Comparison of ENCODE assay signal across 8 mouse cellular contexts in genomic region chr4:129541868-129542591, GRCm38 (mm10). TPM values are rescaled to one million over a fixed set of nuclear protein-coding genes. Genes with fewer than 3 reads are reported as not detected.
DNase-seq lines count a peak whose midpoint lies in the region; ATAC-seq and TF ChIP-seq lines count a peak whose summit lies in the region.

No protein-coding gene starts in this region.

- TF ChIP-seq POLR2A in liver, adult 2 months (IDR thresholded peaks at IDR 0.05; ENCODE audit: extremely low read depth, insufficient read depth, low read length): no peak

- H3K4me1 ChIP-seq in hindbrain, embryonic 10.5 days (replicated peaks): peaks cover 27% of the 10 kb centered on the region
- H3K4me1 ChIP-seq in liver, adult 2 months (ENCODE audit: control insufficient read depth, insufficient read depth, low read length): peaks cover 7% of the 10 kb centered on the region
- H3K4me1 ChIP-seq in neural tube, embryonic 14.5 days (ENCODE audit: control insufficient read depth, insufficient read depth, low read length): peaks cover 13% of the 10 kb centered on the region

- H3K9me3 ChIP-seq in hindbrain, embryonic 10.5 days: no peaks in the 10 kb centered on the region
- no peaks in the 10 kb centered on the region for H3K9me3 ChIP-seq in neural tube, embryonic 14.5 days (ENCODE audit: control insufficient read depth, low read length)

- H3K27me3 ChIP-seq in hindbrain, embryonic 10.5 days (ENCODE audit: insufficient read depth, poor library complexity, severe bottlenecking): no peaks in the 10 kb centered on the region
- no peaks in the 10 kb centered on the region for H3K27me3 ChIP-seq in liver, adult 2 months (ENCODE audit: control insufficient read depth, insufficient read depth, low read length)
- no peaks in the 10 kb centered on the region for H3K27me3 ChIP-seq in neural tube, embryonic 14.5 days (ENCODE audit: control insufficient read depth, insufficient read depth, low read length)

- under 1% methylated on average over 30 of the region's 30 CpGs for WGBS in hindbrain, embryonic 10.5 days
- WGBS in liver, adult 2 months: under 1% methylated on average over 30 of the region's 30 CpGs
- under 1% methylated on average over 30 of the region's 30 CpGs for WGBS in neural tube, embryonic 14.5 days

- H3K36me3 ChIP-seq in hindbrain, embryonic 10.5 days: peaks cover 41% of the 10 kb centered on the region
- no peaks in the 10 kb centered on the region for H3K36me3 ChIP-seq in liver, adult 2 months (ENCODE audit: control insufficient read depth, insufficient read depth, low read length)
- no peaks in the 10 kb centered on the region for H3K36me3 ChIP-seq in neural tube, embryonic 14.5 days (ENCODE audit: control insufficient read depth, insufficient read depth, low read length)

- intact Hi-C loops in gastrocnemius, postnatal 36 days (cut with DNase I): loop anchor here (5.0 kb wide), 1 partner anchor 60 kb away; the partner anchor contains the start of genes Eif3i and Tmem234

- peak overlapping the region; percentile 98 for H3K27ac ChIP-seq in hindbrain, embryonic 10.5 days
- peak overlapping the region; percentile 33; the same call in 1 of the 2 replicates for H3K27ac ChIP-seq in liver, adult 2 months (replicated peaks; ENCODE audit: insufficient read depth, low read depth, low read length)
- H3K27ac ChIP-seq in neural tube, embryonic 14.5 days (ENCODE audit: low read depth, low read length): peak overlapping the region; percentile 71; the same call in 1 of the 2 replicates

- no peak for TF ChIP-seq CTCF in liver, adult 2 months (IDR thresholded peaks at IDR 0.05; ENCODE audit: low read depth, low read length)

- peak overlapping the region; percentile 90 for H3K4me3 ChIP-seq in hindbrain, embryonic 10.5 days
- H3K4me3 ChIP-seq in liver, adult 2 months (ENCODE audit: insufficient read depth, low read depth, low read length): peak overlapping the region; percentile 78
- peak overlapping the region; percentile 66 for H3K4me3 ChIP-seq in neural tube, embryonic 14.5 days (ENCODE audit: low read depth, low read length)

- ATAC-seq in neural tube, embryonic 14.5 days (ENCODE audit: low read depth): peak; percentile 47; the same call in 1 of the 2 replicates

- peak overlapping the region; percentile 94 for H3K9ac ChIP-seq in liver, adult 2 months (ENCODE audit: low read depth, low read length)
- peak overlapping the region; percentile 63 for H3K9ac ChIP-seq in neural tube, embryonic 14.5 days (replicated peaks; ENCODE audit: low read depth, low read length)

- peak; percentile 7 for DNase-seq in gastrocnemius, adult 18-20 months (ENCODE audit: low spot score)
- DNase-seq in gastrocnemius, postnatal 36 days: no peak
- peak; percentile 65 for DNase-seq in NIH3T3 (ENCODE audit: low read depth)
- DNase-seq in embryo, embryonic 10.5 days (ENCODE audit: low spot score): peak; percentile 59
- peak; percentile 30 for DNase-seq in hindbrain, embryonic 10.5 days (ENCODE audit: low spot score)
- DNase-seq in liver, adult 2 months (ENCODE audit: extremely low read depth, low read depth, low spot score): no peak
- DNase-seq in layer of hippocampus, postnatal 14 days (ENCODE audit: low spot score in 2 of 2): no peak

- peaks cover 17% of the 10 kb centered on the region for H3K79me2 ChIP-seq in liver, adult 2 months (ENCODE audit: control insufficient read depth, insufficient read depth, low read length)

- peak overlapping the region; percentile 76 for H3K4me2 ChIP-seq in neural tube, embryonic 14.5 days (ENCODE audit: low read depth, low read length)

RNA-seq across cellular contexts. Expression of gene Hdac1, which starts 0.5 kb away (rescaled TPM):
- 1 to 10 TPM; 7.7 to 8.2 TPM for total RNA-seq in gastrocnemius, adult 18-20 months (2021)
- 1 to 10 TPM; 9.0 to 9.9 TPM for total RNA-seq in gastrocnemius, postnatal 36 days (2021)
- polyA plus RNA-seq in hindbrain, embryonic 10.5 days (2016; fragmentation: Nextera tagmentation; extraction: Ambion mirVana): 241 and 286 TPM in 2 replicates
- total RNA-seq in liver, adult 2 months (2014; rRNA removed): 16.8 and 20.5 TPM in 2 replicates
- 15.8 and 18.1 TPM in 2 replicates for polyA plus RNA-seq in liver, adult 2 months (2012; rRNA removed)
- polyA plus RNA-seq in neural tube, embryonic 14.5 days (2014; fragmentation: Nextera tagmentation; extraction: Ambion mirVana): 67.2 and 94.0 TPM in 2 replicates
- 10 to 100 TPM; 36.4 to 44.6 TPM for total RNA-seq in layer of hippocampus, postnatal 14 days (2021)

RNA-seq across cellular contexts. Expression of gene Marcksl1, which starts 28.6 kb away (rescaled TPM):
- total RNA-seq in gastrocnemius, adult 18-20 months (2021): 1 to 10 TPM in 1 of 2 experiments, under 1 TPM in 1; 0.64 to 1.1 TPM
- 1 to 10 TPM; 1.0 to 1.9 TPM for total RNA-seq in gastrocnemius, postnatal 36 days (2021)
- 1,645 and 2,027 TPM in 2 replicates for polyA plus RNA-seq in hindbrain, embryonic 10.5 days (2016; fragmentation: Nextera tagmentation; extraction: Ambion mirVana)
- total RNA-seq in liver, adult 2 months (2014; rRNA removed): 5.3 and 9.9 TPM in 2 replicates
- 7.7 and 11.1 TPM in 2 replicates for polyA plus RNA-seq in liver, adult 2 months (2012; rRNA removed)
- 1,581 and 1,634 TPM in 2 replicates for polyA plus RNA-seq in neural tube, embryonic 14.5 days (2014; fragmentation: Nextera tagmentation; extraction: Ambion mirVana)
- total RNA-seq in layer of hippocampus, postnatal 14 days (2021): 100 to 1,000 TPM; 372 to 379 TPM

RNA-seq across cellular contexts. Expression of gene Lck, which starts 31.4 kb away (rescaled TPM):
- not detected for total RNA-seq in gastrocnemius, adult 18-20 months (2021)
- total RNA-seq in gastrocnemius, postnatal 36 days (2021): 1 to 10 TPM in 1 of 2 experiments, not detected in 1; 6.2 TPM
- 6.5 and 6.6 TPM in 2 replicates for polyA plus RNA-seq in hindbrain, embryonic 10.5 days (2016; fragmentation: Nextera tagmentation; extraction: Ambion mirVana)
- total RNA-seq in liver, adult 2 months (2014; rRNA removed): 0.92 and 1.1 TPM in 2 replicates
- polyA plus RNA-seq in liver, adult 2 months (2012; rRNA removed): 1.7 and 1.9 TPM in 2 replicates
- 10.0 and 10.5 TPM in 2 replicates for polyA plus RNA-seq in neural tube, embryonic 14.5 days (2014; fragmentation: Nextera tagmentation; extraction: Ambion mirVana)
- total RNA-seq in layer of hippocampus, postnatal 14 days (2021): 1 to 10 TPM; 4.0 to 4.4 TPM

RNA-seq across cellular contexts. Expression of gene Fam167b, which starts 36.3 kb away (rescaled TPM):
- not detected for total RNA-seq in gastrocnemius, adult 18-20 months (2021)
- total RNA-seq in gastrocnemius, postnatal 36 days (2021): not detected
- 0.46 and 1.0 TPM in 2 replicates for polyA plus RNA-seq in hindbrain, embryonic 10.5 days (2016; fragmentation: Nextera tagmentation; extraction: Ambion mirVana)
- total RNA-seq in liver, adult 2 months (2014; rRNA removed): 11.8 and 14.4 TPM in 2 replicates
- 17.5 and 20.3 TPM in 2 replicates for polyA plus RNA-seq in liver, adult 2 months (2012; rRNA removed)
- not detected in 2 replicates for polyA plus RNA-seq in neural tube, embryonic 14.5 days (2014; fragmentation: Nextera tagmentation; extraction: Ambion mirVana)
- total RNA-seq in layer of hippocampus, postnatal 14 days (2021): under 1 TPM in 1 of 2 experiments, not detected in 1; 0.37 TPM

RNA-seq across cellular contexts. Expression of gene Fam229a, which starts 51.0 kb away (rescaled TPM):
- not detected for total RNA-seq in gastrocnemius, adult 18-20 months (2021)
- not detected for total RNA-seq in gastrocnemius, postnatal 36 days (2021)
- 0.41 TPM in 1 of 2 replicates, not detected in the other for polyA plus RNA-seq in hindbrain, embryonic 10.5 days (2016; fragmentation: Nextera tagmentation; extraction: Ambion mirVana)
- not detected in 2 replicates for total RNA-seq in liver, adult 2 months (2014; rRNA removed)
- 0.38 TPM in 1 of 2 replicates, not detected in the other for polyA plus RNA-seq in liver, adult 2 months (2012; rRNA removed)
- 0.64 TPM in 1 of 2 replicates, not detected in the other for polyA plus RNA-seq in neural tube, embryonic 14.5 days (2014; fragmentation: Nextera tagmentation; extraction: Ambion mirVana)
- total RNA-seq in layer of hippocampus, postnatal 14 days (2021): under 1 TPM in 1 of 2 experiments, not detected in 1; 0.72 TPM

Comparison
In these comparisons a context has a peak if more than half of its experiments do, and no peak if none do; other contexts are left out.
1. DNase-seq: peak in gastrocnemius, adult 18-20 months (single experiment), NIH3T3 (single experiment), embryo, embryonic 10.5 days (single experiment) and hindbrain, embryonic 10.5 days (single experiment); none in gastrocnemius, postnatal 36 days (0 of 2), liver, adult 2 months (single experiment) and layer of hippocampus, postnatal 14 days (0 of 2).
2. H3K27ac ChIP-seq: peak in every context shown above with its lines; median percentile 98 in hindbrain, embryonic 10.5 days; 71 in neural tube, embryonic 14.5 days; 33 in liver, adult 2 months.
3. RNA of gene Marcksl1, which starts 28.6 kb away (total RNA-seq): 372 to 379 TPM in layer of hippocampus, postnatal 14 days; 5.3 to 9.9 TPM in liver, adult 2 months, 1.0 to 1.9 TPM in gastrocnemius, postnatal 36 days and 0.64 to 1.1 TPM in gastrocnemius, adult 18-20 months; every median in the first group is over 10 times any median in the second.
4. Peak in every context shown above with its lines, with median percentiles within 50 percentile points of each other: H3K4me3 ChIP-seq.